ENCODE assay signal across 8 mouse cellular contexts in genomic region chr13:21167910-21168300, GRCm38 (mm10). TPM values are rescaled to one million over a fixed set of nuclear protein-coding genes. Genes with fewer than 3 reads are reported as not detected.
DNase-seq lines count a peak whose midpoint lies in the region; ATAC-seq and TF ChIP-seq lines count a peak whose summit lies in the region.

No protein-coding gene starts in this region.

- no peak for TF ChIP-seq CTCF in E14TG2a.4 (conservative IDR thresholded peaks at IDR 0.05; ENCODE audit: low read length)

- peak; percentile 81 for DNase-seq in A20 (ENCODE audit: low read depth, low spot score)
- DNase-seq in hindbrain, embryonic 14.5 days (ENCODE audit: low spot score) = peak; percentile 76
- no peak for DNase-seq in right cerebral cortex, postnatal 14 days
- no peak for DNase-seq in layer of hippocampus, postnatal 36 days

- peaks cover 41% of the 10 kb centered on the region for H3K4me1 ChIP-seq in E14TG2a.4 (replicated peaks; ENCODE audit: low read depth, low read length)
- H3K4me1 ChIP-seq in embryonic facial prominence, embryonic 12.5 days = peaks cover 6% of the 10 kb centered on the region; the same call in 1 of the 2 replicates
- H3K4me1 ChIP-seq in hindbrain, embryonic 14.5 days (replicated peaks; ENCODE audit: control insufficient read depth, insufficient read depth, low read length) = peaks cover 12% of the 10 kb centered on the region
- peaks cover 45% of the 10 kb centered on the region for H3K4me1 ChIP-seq in liver, embryonic 15.5 days (replicated peaks)
- peaks cover 34% of the 10 kb centered on the region; the same call in 1 of the 2 replicates for H3K4me1 ChIP-seq in neural tube, embryonic 15.5 days

- H3K9ac ChIP-seq in embryonic facial prominence, embryonic 12.5 days = no peak overlapping the region
- H3K9ac ChIP-seq in hindbrain, embryonic 14.5 days = peak overlapping the region; percentile 50; the same call in 1 of the 2 replicates
- H3K9ac ChIP-seq in liver, embryonic 15.5 days = peak overlapping the region; percentile 54
- H3K9ac ChIP-seq in neural tube, embryonic 15.5 days (replicated peaks) = peak overlapping the region; percentile 52; the same call in 1 of the 2 replicates

- H3K36me3 ChIP-seq in E14TG2a.4 (ENCODE audit: insufficient read depth, low read length) = no peaks in the 10 kb centered on the region
- no peaks in the 10 kb centered on the region for H3K36me3 ChIP-seq in embryonic facial prominence, embryonic 12.5 days
- no peaks in the 10 kb centered on the region for H3K36me3 ChIP-seq in hindbrain, embryonic 14.5 days (replicated peaks; ENCODE audit: control insufficient read depth, insufficient read depth)
- H3K36me3 ChIP-seq in liver, embryonic 15.5 days (replicated peaks) = no peaks in the 10 kb centered on the region
- H3K36me3 ChIP-seq in neural tube, embryonic 15.5 days = no peaks in the 10 kb centered on the region

- H3K4me3 ChIP-seq in E14TG2a.4 (replicated peaks; ENCODE audit: low read length) = peak overlapping the region; percentile 80
- peak overlapping the region; percentile 62 for H3K4me3 ChIP-seq in embryonic facial prominence, embryonic 12.5 days
- H3K4me3 ChIP-seq in hindbrain, embryonic 14.5 days (replicated peaks; ENCODE audit: low read length) = peak overlapping the region; percentile 44
- H3K4me3 ChIP-seq in liver, embryonic 15.5 days (replicated peaks) = peak overlapping the region; percentile 64
- peak overlapping the region; percentile 62 for H3K4me3 ChIP-seq in neural tube, embryonic 15.5 days (replicated peaks)

- no peak for ATAC-seq in embryonic facial prominence, embryonic 12.5 days (ENCODE audit: insufficient number of reproducible peaks, insufficient read depth, low FRiP score, low TSS enrichment)
- peak; percentile 28 for ATAC-seq in hindbrain, embryonic 14.5 days (ENCODE audit: low FRiP score)
- ATAC-seq in liver, embryonic 15.5 days (ENCODE audit: insufficient read depth) = 0 out of 2 replicates have a peak, but pooled peaks have one; percentile 32
- peak; percentile 67 for ATAC-seq in neural tube, embryonic 15.5 days (ENCODE audit: low FRiP score)

- H3K4me2 ChIP-seq in embryonic facial prominence, embryonic 12.5 days (replicated peaks) = peak overlapping the region; percentile 86
- H3K4me2 ChIP-seq in hindbrain, embryonic 14.5 days (replicated peaks) = peak overlapping the region; percentile 80
- peak overlapping the region; percentile 84 for H3K4me2 ChIP-seq in liver, embryonic 15.5 days
- peak overlapping the region; percentile 92 for H3K4me2 ChIP-seq in neural tube, embryonic 15.5 days

- no peak overlapping the region for H3K27ac ChIP-seq in embryonic facial prominence, embryonic 12.5 days
- H3K27ac ChIP-seq in hindbrain, embryonic 14.5 days = no peak overlapping the region
- peak overlapping the region; percentile 76 for H3K27ac ChIP-seq in liver, embryonic 15.5 days (replicated peaks)
- no peak overlapping the region for H3K27ac ChIP-seq in neural tube, embryonic 15.5 days (replicated peaks)

- H3K27me3 ChIP-seq in E14TG2a.4 (ENCODE audit: insufficient read depth, low read length) = no peaks in the 10 kb centered on the region
- no peaks in the 10 kb centered on the region for H3K27me3 ChIP-seq in embryonic facial prominence, embryonic 12.5 days
- H3K27me3 ChIP-seq in hindbrain, embryonic 14.5 days (ENCODE audit: control insufficient read depth, insufficient read depth, low read length) = peaks cover 4% of the 10 kb centered on the region; the same call in 1 of the 2 replicates
- peaks cover 18% of the 10 kb centered on the region; the same call in 1 of the 2 replicates for H3K27me3 ChIP-seq in liver, embryonic 15.5 days
- peaks cover 4% of the 10 kb centered on the region for H3K27me3 ChIP-seq in neural tube, embryonic 15.5 days (replicated peaks)

- no peaks in the 10 kb centered on the region for H3K9me3 ChIP-seq in E14TG2a.4 (ENCODE audit: low read length)
- no peaks in the 10 kb centered on the region for H3K9me3 ChIP-seq in embryonic facial prominence, embryonic 12.5 days
- H3K9me3 ChIP-seq in hindbrain, embryonic 14.5 days (ENCODE audit: control insufficient read depth, low read length) = no peaks in the 10 kb centered on the region
- H3K9me3 ChIP-seq in liver, embryonic 15.5 days (replicated peaks) = no peaks in the 10 kb centered on the region
- no peaks in the 10 kb centered on the region for H3K9me3 ChIP-seq in neural tube, embryonic 15.5 days (replicated peaks)

- WGBS in embryonic facial prominence, embryonic 12.5 days = 1% methylated on average over 8 of the region's 8 CpGs
- WGBS in hindbrain, embryonic 14.5 days = 0% methylated on average over 8 of the region's 8 CpGs
- WGBS in liver, embryonic 15.5 days (ENCODE audit: insufficient replicate concordance) = under 1% methylated on average over 8 of the region's 8 CpGs
- under 1% methylated on average over 8 of the region's 8 CpGs for WGBS in neural tube, embryonic 15.5 days

RNA-seq across cellular contexts. Expression of gene Trim27, which starts 11.3 kb away (rescaled TPM):
- polyA plus RNA-seq in embryonic facial prominence, embryonic 12.5 days (2016; fragmentation: Nextera tagmentation; extraction: Ambion mirVana) = 167 and 170 TPM in 2 replicates
- polyA plus RNA-seq in hindbrain, embryonic 14.5 days (2014; fragmentation: Nextera tagmentation; extraction: Ambion mirVana) = 75.5 and 87.8 TPM in 2 replicates
- 59.3 and 65.7 TPM in 2 replicates for polyA plus RNA-seq in liver, embryonic 15.5 days (2015; fragmentation: Nextera tagmentation; extraction: Ambion mirVana)
- polyA plus RNA-seq in neural tube, embryonic 15.5 days (2015; fragmentation: Nextera tagmentation; extraction: Ambion mirVana) = 76.1 and 94.7 TPM in 2 replicates
- 10 to 100 TPM; 37.3 to 41.1 TPM for total RNA-seq in layer of hippocampus, postnatal 36 days (2021)

RNA-seq across cellular contexts. Expression of gene Olfr1368, which starts 22.2 kb away (rescaled TPM):
- polyA plus RNA-seq in embryonic facial prominence, embryonic 12.5 days (2016; fragmentation: Nextera tagmentation; extraction: Ambion mirVana) = not detected in 2 replicates
- not detected in 2 replicates for polyA plus RNA-seq in hindbrain, embryonic 14.5 days (2014; fragmentation: Nextera tagmentation; extraction: Ambion mirVana)
- not detected in 2 replicates for polyA plus RNA-seq in liver, embryonic 15.5 days (2015; fragmentation: Nextera tagmentation; extraction: Ambion mirVana)
- polyA plus RNA-seq in neural tube, embryonic 15.5 days (2015; fragmentation: Nextera tagmentation; extraction: Ambion mirVana) = not detected in 2 replicates
- not detected for total RNA-seq in layer of hippocampus, postnatal 36 days (2021)

RNA-seq across cellular contexts. Expression of gene Olfr263, which starts 38.5 kb away (rescaled TPM):
- polyA plus RNA-seq in embryonic facial prominence, embryonic 12.5 days (2016; fragmentation: Nextera tagmentation; extraction: Ambion mirVana) = not detected in 2 replicates
- not detected in 2 replicates for polyA plus RNA-seq in hindbrain, embryonic 14.5 days (2014; fragmentation: Nextera tagmentation; extraction: Ambion mirVana)
- not detected in 2 replicates for polyA plus RNA-seq in liver, embryonic 15.5 days (2015; fragmentation: Nextera tagmentation; extraction: Ambion mirVana)
- not detected in 2 replicates for polyA plus RNA-seq in neural tube, embryonic 15.5 days (2015; fragmentation: Nextera tagmentation; extraction: Ambion mirVana)
- total RNA-seq in layer of hippocampus, postnatal 36 days (2021) = not detected

RNA-seq across cellular contexts. Expression of gene Olfr1369-ps1, which starts 56.6 kb away (rescaled TPM):
- 0.04 TPM in 1 of 2 replicates, not detected in the other for polyA plus RNA-seq in embryonic facial prominence, embryonic 12.5 days (2016; fragmentation: Nextera tagmentation; extraction: Ambion mirVana)
- polyA plus RNA-seq in hindbrain, embryonic 14.5 days (2014; fragmentation: Nextera tagmentation; extraction: Ambion mirVana) = not detected in 2 replicates
- polyA plus RNA-seq in liver, embryonic 15.5 days (2015; fragmentation: Nextera tagmentation; extraction: Ambion mirVana) = 0.02 TPM in 1 of 2 replicates, not detected in the other
- 0.20 TPM in 1 of 2 replicates, not detected in the other for polyA plus RNA-seq in neural tube, embryonic 15.5 days (2015; fragmentation: Nextera tagmentation; extraction: Ambion mirVana)
- total RNA-seq in layer of hippocampus, postnatal 36 days (2021) = not detected

Comparison
In these comparisons a context has a peak if more than half of its experiments do, and no peak if none do; other contexts are left out.
1. DNase-seq: peak in A20 (single experiment) and hindbrain, embryonic 14.5 days (single experiment); none in right cerebral cortex, postnatal 14 days (single experiment) and layer of hippocampus, postnatal 36 days (0 of 2).
2. Peak in every context shown above with its lines, with median percentiles within 50 percentile points of each other: H3K4me3 ChIP-seq and H3K4me2 ChIP-seq.